Mouse (Mus musculus): ENCODE measurements at regions not wholly inside any gene's neighbourhood (a gene's known extent, or its start where the extent isn't known, plus 50 kb on each side); places are given as distances from the start of the nearest gene placed in this dataset.

GRCm38 (mm10) chr10:67425407-67425806, 109.9 kb upstream of the Egr2 start:
- TF ChIP-seq CTCF (IDR thresholded peaks at IDR 0.05; ENCODE audit: borderline replicate concordance, insufficient read depth, low read length) (no peak), POLR2A (IDR thresholded peaks at IDR 0.05; ENCODE audit: low read depth, low read length) (no peak)
